Mouse (Mus musculus): ENCODE measurements around the gene Nedd9. TPM values are rescaled to one million over a fixed set of nuclear protein-coding genes. Genes with fewer than 3 reads are reported as not detected.
A peak's percentile ranks its signal among the peaks of the same experiment; 100 is the strongest.

Nedd9 gene
- polyA plus RNA-seq, 1 experiment = 24.7 TPM

- H3K27ac ChIP-seq (ENCODE audit: insufficient read depth, low read depth, low read length) = peak overlapping the region; percentile 26; the same call in 1 of the 2 replicates
- 65% methylated on average over 11 of the region's 11 CpGs for WGBS
- no peak overlapping the region for H3K4me3 ChIP-seq (ENCODE audit: insufficient read depth, low read depth, low read length)
- DNase-seq = no peak
- peaks cover 2% of the 10 kb centered on the region; the same call in 1 of the 2 replicates for H3K36me3 ChIP-seq (ENCODE audit: control insufficient read depth, insufficient read depth, low read length)
- H3K4me1 ChIP-seq (ENCODE audit: control insufficient read depth, insufficient read depth, low read length) = peaks cover 55% of the 10 kb centered on the region
- H3K27me3 ChIP-seq (replicated peaks; ENCODE audit: control insufficient read depth, insufficient read depth, low read length) = no peaks in the 10 kb centered on the region
- TF ChIP-seq POLR2A (IDR thresholded peaks at IDR 0.05; ENCODE audit: low read depth, low read length) = no peak
Observed at GRCm38 (mm10) chr13:41330589-41331345, 156.4 kb downstream of the Nedd9 start.

GRCm38 (mm10) chr13:41330051-41330450 is 157.1 kb downstream of the Nedd9 start:
- 87% methylated on average over 4 of the region's 4 CpGs for whole genome bisulfite sequencing
- peaks cover 49% of the 10 kb centered on the region for H3K4me1 ChIP-seq (ENCODE audit: control insufficient read depth, insufficient read depth, low read length)

GRCm38 (mm10) chr13:41328481-41328880 is 158.7 kb downstream of the Nedd9 start:
- peaks cover 34% of the 10 kb centered on the region for H3K4me1 ChIP-seq (ENCODE audit: control insufficient read depth, insufficient read depth, low read length)
- no peaks in the 10 kb centered on the region for H3K27me3 ChIP-seq (replicated peaks; ENCODE audit: control insufficient read depth, insufficient read depth, low read length)
- no peak for DNase-seq
- TF ChIP-seq CTCF (conservative IDR thresholded peaks at IDR 0.05; ENCODE audit: insufficient read depth, insufficient read length, low read depth, low read length) = no peak
- 67% methylated on average over 2 of the region's 2 CpGs for WGBS
- H3K4me3 ChIP-seq (ENCODE audit: insufficient read depth, low read depth, low read length) = no peak overlapping the region
- H3K36me3 ChIP-seq (ENCODE audit: control insufficient read depth, insufficient read depth, low read length) = peaks cover 2% of the 10 kb centered on the region; the same call in 1 of the 2 replicates
- no peak overlapping the region for H3K27ac ChIP-seq (ENCODE audit: insufficient read depth, low read depth, low read length)

More at GRCm38 (mm10) chr13:41330051-41330450, 157.1 kb downstream of the Nedd9 start:
- H3K36me3 ChIP-seq (ENCODE audit: control insufficient read depth, insufficient read depth, low read length) = peaks cover 2% of the 10 kb centered on the region; the same call in 1 of the 2 replicates
- DNase-seq = no peak
- H3K27me3 ChIP-seq (replicated peaks; ENCODE audit: control insufficient read depth, insufficient read depth, low read length) = no peaks in the 10 kb centered on the region
- H3K27ac ChIP-seq (ENCODE audit: insufficient read depth, low read depth, low read length) = peak overlapping the region; percentile 9; the same call in 1 of the 2 replicates
- no peak overlapping the region for H3K4me3 ChIP-seq (ENCODE audit: insufficient read depth, low read depth, low read length)
- no peak for TF ChIP-seq CTCF (conservative IDR thresholded peaks at IDR 0.05; ENCODE audit: insufficient read depth, insufficient read length, low read depth, low read length)
- no peak for TF ChIP-seq POLR2A (IDR thresholded peaks at IDR 0.05; ENCODE audit: low read depth, low read length)

DNA sequence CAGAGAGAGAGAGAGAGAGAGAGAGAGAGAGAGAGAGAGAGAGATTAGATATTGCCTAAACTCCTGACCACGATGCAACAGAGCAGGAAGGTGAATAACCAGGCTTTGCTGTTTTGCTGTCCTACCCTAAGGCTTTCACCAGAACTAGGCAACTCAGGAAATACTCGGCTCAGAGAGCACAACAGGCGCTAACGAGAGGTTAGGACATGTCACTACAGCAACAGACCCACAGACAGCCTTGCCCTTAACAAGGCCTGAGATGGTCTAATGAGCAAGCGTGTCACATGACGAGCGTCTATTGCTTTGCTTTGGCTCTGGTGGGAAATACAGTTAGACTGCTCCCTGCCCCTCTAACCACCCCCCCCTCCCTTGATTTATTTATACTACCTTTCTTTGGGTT is 159.6 kb downstream of the Nedd9 start:
- H3K27me3 ChIP-seq (replicated peaks; ENCODE audit: control insufficient read depth, insufficient read depth, low read length) = no peaks in the 10 kb centered on the region
- WGBS = 20% methylated on average over 7 of the region's 7 CpGs
- peak; percentile 47 for DNase-seq
- peaks cover 2% of the 10 kb centered on the region; the same call in 1 of the 2 replicates for H3K36me3 ChIP-seq (ENCODE audit: control insufficient read depth, insufficient read depth, low read length)
- peaks cover 32% of the 10 kb centered on the region for H3K4me1 ChIP-seq (ENCODE audit: control insufficient read depth, insufficient read depth, low read length)
- no peak for TF ChIP-seq CTCF (conservative IDR thresholded peaks at IDR 0.05; ENCODE audit: insufficient read depth, insufficient read length, low read depth, low read length)
- TF ChIP-seq POLR2A (IDR thresholded peaks at IDR 0.05; ENCODE audit: low read depth, low read length) = no peak
- no peak overlapping the region for H3K4me3 ChIP-seq (ENCODE audit: insufficient read depth, low read depth, low read length)
- H3K27ac ChIP-seq (ENCODE audit: insufficient read depth, low read depth, low read length) = peak overlapping the region; percentile 0

- Histone ChIP-seq H3K27ac (ENCODE audit: insufficient read depth, low read depth, low read length) (no peak overlapping the region), H3K4me1 (ENCODE audit: control insufficient read depth, insufficient read depth, low read length) (peaks cover 42% of the 10 kb centered on the region), H3K4me3 (ENCODE audit: insufficient read depth, low read depth, low read length) (no peak overlapping the region), H3K27me3 (replicated peaks; ENCODE audit: control insufficient read depth, insufficient read depth, low read length) (no peaks in the 10 kb centered on the region), H3K36me3 (ENCODE audit: control insufficient read depth, insufficient read depth, low read length) (peaks cover 2% of the 10 kb centered on the region; the same call in 1 of the 2 replicates)
- TF ChIP-seq POLR2A (IDR thresholded peaks at IDR 0.05; ENCODE audit: low read depth, low read length) (no peak), CTCF (conservative IDR thresholded peaks at IDR 0.05; ENCODE audit: insufficient read depth, insufficient read length, low read depth, low read length) (no peak)
- WGBS = 81% methylated on average over 4 of the region's 4 CpGs
- no peak for DNase-seq
Observed at GRCm38 (mm10) chr13:41326134-41326533, 161.0 kb downstream of the Nedd9 start.

DNA sequence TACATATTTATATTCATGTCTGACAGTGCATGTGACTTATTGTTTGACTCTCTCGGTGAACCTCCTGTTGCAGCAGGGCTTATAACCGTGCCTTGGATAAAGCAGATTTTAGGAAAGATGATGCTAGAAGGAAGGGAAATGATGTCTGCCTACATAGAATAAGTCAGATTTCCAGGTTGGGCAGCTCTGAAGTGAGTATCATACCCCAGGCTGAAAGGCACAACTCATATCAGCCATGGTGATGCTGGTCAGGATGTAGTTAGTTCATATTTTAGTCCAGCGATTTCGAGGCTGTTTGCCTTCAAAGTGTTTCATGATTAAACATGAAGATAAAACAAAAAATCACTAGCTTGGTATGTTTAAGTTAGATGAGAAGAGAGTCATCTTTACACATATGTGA is 161.8 kb downstream of the Nedd9 start:
- TF ChIP-seq CTCF (conservative IDR thresholded peaks at IDR 0.05; ENCODE audit: insufficient read depth, insufficient read length, low read depth, low read length) (no peak), POLR2A (IDR thresholded peaks at IDR 0.05; ENCODE audit: low read depth, low read length) (no peak)

DNA sequence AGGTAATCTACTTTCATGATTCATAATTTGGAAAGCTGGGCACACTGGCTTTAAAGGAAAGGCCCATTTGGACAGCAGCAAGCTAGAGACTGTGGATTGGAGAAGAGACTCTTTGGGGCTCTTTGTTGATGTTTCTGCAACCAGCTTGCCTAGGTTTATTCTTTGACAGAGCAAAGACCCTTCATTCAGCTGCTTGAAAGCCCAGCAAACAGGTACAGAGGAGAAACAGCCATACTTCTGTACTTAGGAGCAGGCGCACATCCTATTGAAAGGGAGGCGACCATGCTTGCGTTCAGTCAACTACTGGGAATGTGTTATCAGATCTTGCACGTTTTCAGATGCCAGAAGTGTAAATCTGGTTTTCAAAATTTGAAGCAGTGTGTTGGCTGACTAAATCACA is 162.5 kb downstream of the Nedd9 start:
- DNase-seq = no peak
- TF ChIP-seq CTCF (conservative IDR thresholded peaks at IDR 0.05; ENCODE audit: insufficient read depth, insufficient read length, low read depth, low read length) (no peak), POLR2A (IDR thresholded peaks at IDR 0.05; ENCODE audit: low read depth, low read length) (no peak)
- Histone ChIP-seq H3K27me3 (replicated peaks; ENCODE audit: control insufficient read depth, insufficient read depth, low read length) (no peaks in the 10 kb centered on the region), H3K4me1 (ENCODE audit: control insufficient read depth, insufficient read depth, low read length) (peaks cover 30% of the 10 kb centered on the region), H3K36me3 (ENCODE audit: control insufficient read depth, insufficient read depth, low read length) (peaks cover 2% of the 10 kb centered on the region; the same call in 1 of the 2 replicates), H3K27ac (ENCODE audit: insufficient read depth, low read depth, low read length) (no peak overlapping the region), H3K4me3 (ENCODE audit: insufficient read depth, low read depth, low read length) (no peak overlapping the region)
- 79% methylated on average over 4 of the region's 4 CpGs for WGBS

More for the DNA sequence above, 161.8 kb downstream of the Nedd9 start:
- WGBS = 78% methylated on average over 4 of the region's 4 CpGs
- Histone ChIP-seq H3K27ac (ENCODE audit: insufficient read depth, low read depth, low read length) (no peak overlapping the region), H3K27me3 (replicated peaks; ENCODE audit: control insufficient read depth, insufficient read depth, low read length) (no peaks in the 10 kb centered on the region), H3K36me3 (ENCODE audit: control insufficient read depth, insufficient read depth, low read length) (peaks cover 2% of the 10 kb centered on the region; the same call in 1 of the 2 replicates), H3K4me1 (ENCODE audit: control insufficient read depth, insufficient read depth, low read length) (peaks cover 36% of the 10 kb centered on the region), H3K4me3 (ENCODE audit: insufficient read depth, low read depth, low read length) (no peak overlapping the region)
- no peak for DNase-seq

Measured in kidney, adult 2 months (tissue).